Mouse (Mus musculus) kidney, embryonic 14.5 days (tissue): ENCODE data around the gene Gpr21. TPM values are rescaled to one million over a fixed set of nuclear protein-coding genes. Genes with fewer than 3 reads are reported as not detected.

Experiments used
- ATAC-seq: fragments of 200-750 bp; cut with Nextera tagmentation; 2 replicates; pipeline ENCODE4 v1.8.0; 2017; ENCODE audit warnings: moderate number of reproducible peaks, mild to moderate bottlenecking, moderate TSS enrichment, moderate library complexity; ENCODE audit not compliant: low FRiP score, low TSS enrichment
- H3K27ac ChIP-seq: fragments of 300-500 bp; sonication (generic); 2 replicates; pipeline ENCODE4 v1.5.1; 2014; ENCODE audit warnings: low read depth, mild to moderate bottlenecking, low read length, moderate library complexity, mixed read lengths
- H3K27me3 ChIP-seq: fragments of 300-500 bp; sonication (generic); 2 replicates; pipeline ENCODE4 v1.6.1; 2014; ENCODE audit warnings: mild to moderate bottlenecking, low read length; ENCODE audit not compliant: control insufficient read depth, insufficient read depth
- H3K36me3 ChIP-seq: fragments of 300-500 bp; sonication (generic); 2 replicates; pipeline ENCODE4 v1.6.1; 2014; ENCODE audit warnings: low read length, mixed read lengths; ENCODE audit not compliant: control insufficient read depth, insufficient read depth
- H3K4me1 ChIP-seq: fragments of 300-500 bp; sonication (generic); 2 replicates; pipeline ENCODE4 v1.6.1; 2014; ENCODE audit warnings: low read length, mixed read lengths; ENCODE audit not compliant: control insufficient read depth, insufficient read depth
- H3K4me2 ChIP-seq: fragments of 300-500 bp; sonication (generic); replicated peaks from 2 replicates; pipeline ENCODE4 v1.6.1; 2014; ENCODE audit warnings: low read depth, mild to moderate bottlenecking, low read length
- H3K4me3 ChIP-seq: fragments of 300-500 bp; sonication (generic); 2 replicates; pipeline ENCODE4 v1.5.1; 2014; ENCODE audit warnings: mild to moderate bottlenecking, low read length
- H3K9ac ChIP-seq: fragments of 300-500 bp; sonication (generic); 2 replicates; pipeline ENCODE4 v1.6.1; 2014; ENCODE audit warnings: low read depth, mild to moderate bottlenecking, low read length, moderate library complexity
- H3K9me3 ChIP-seq: fragments of 300-500 bp; sonication (generic); 2 replicates; pipeline ENCODE4 v1.6.1; 2016; ENCODE audit warnings: low read length; ENCODE audit not compliant: control insufficient read depth
- WGBS: fragments of 180-500 bp; shearing (Covaris S2); extraction: QIAGEN DNeasy Blood & Tissue Kit; methylation state at CpG from one replicate; pipeline ENCODE4 v1.1.7; 2014; 5-methylcytosine and 5-hydroxymethylcytosine counted together
- polyA plus RNA-seq: library from polyadenylated mRNA; unstranded; fragments of >200 nt; fragmentation: Nextera tagmentation; extraction: Ambion mirVana; gene quantifications from 2 replicates; pipeline ENCODE4 v1.2.1, GENCODE M21; 2014

The Gpr21 gene
- polyA plus RNA-seq, 1 experiment from 2014 or later = 2.7 TPM

DNA sequence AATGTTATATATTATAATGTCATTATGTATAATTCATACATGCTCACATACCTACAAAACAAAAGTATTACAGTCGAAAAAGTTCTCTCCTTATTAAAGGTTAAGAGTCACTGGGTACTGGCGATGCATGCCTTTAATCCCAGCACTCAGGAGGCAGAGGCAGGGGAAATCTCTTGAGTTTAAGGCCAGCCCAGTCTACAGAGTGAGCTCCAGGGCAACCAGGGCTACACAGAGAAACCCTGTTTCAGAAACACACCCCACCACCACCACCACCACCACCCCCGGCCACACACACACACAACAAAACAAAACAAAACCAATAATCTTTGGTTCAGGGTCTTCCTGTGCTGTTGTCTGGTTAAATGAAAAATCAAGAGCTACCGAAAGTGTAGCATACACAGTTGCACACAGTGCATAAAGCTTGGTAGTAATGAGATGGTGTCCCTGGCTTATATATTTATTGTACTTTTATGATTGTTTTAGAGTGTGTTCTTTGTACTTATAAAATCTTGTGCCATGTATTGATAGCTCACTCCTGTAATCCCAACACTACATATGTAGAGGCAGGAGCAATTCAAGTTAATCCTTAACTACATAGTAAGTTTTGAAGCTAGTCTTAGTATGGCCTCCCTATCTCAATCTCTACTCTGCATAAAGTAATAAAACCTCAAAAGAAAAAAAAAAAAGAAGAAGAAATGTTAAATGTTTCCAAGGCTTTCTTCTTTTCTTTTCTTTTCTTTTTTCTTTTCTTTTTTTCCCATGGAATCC is 4.8 kb upstream of the Gpr21 start:
- no peak overlapping the region for H3K4me2 ChIP-seq
- WGBS = 94% methylated on average over 4 of the region's 4 CpGs
- no peak overlapping the region for H3K4me3 ChIP-seq
- H3K9ac ChIP-seq = no peak overlapping the region
- no peaks in the 10 kb centered on the region for H3K4me1 ChIP-seq
- no peaks in the 10 kb centered on the region for H3K27me3 ChIP-seq
- H3K36me3 ChIP-seq = peaks cover 34% of the 10 kb centered on the region
- ATAC-seq = no peak
- no peak overlapping the region for H3K27ac ChIP-seq
- no peaks in the 10 kb centered on the region for H3K9me3 ChIP-seq

GRCm38 (mm10) chr2:37516922-37517462 is 860 bp downstream of the Gpr21 start:
- no peaks in the 10 kb centered on the region for H3K9me3 ChIP-seq
- no peak for ATAC-seq
- 32% methylated on average over 4 of the region's 4 CpGs for WGBS
- no peak overlapping the region for H3K27ac ChIP-seq
- H3K4me3 ChIP-seq = no peak overlapping the region; the same call in 1 of the 2 replicates
- no peaks in the 10 kb centered on the region for H3K27me3 ChIP-seq
- peaks cover 20% of the 10 kb centered on the region for H3K36me3 ChIP-seq
- H3K4me1 ChIP-seq = no peaks in the 10 kb centered on the region
- no peak overlapping the region for H3K4me2 ChIP-seq
- H3K9ac ChIP-seq = no peak overlapping the region

DNA sequence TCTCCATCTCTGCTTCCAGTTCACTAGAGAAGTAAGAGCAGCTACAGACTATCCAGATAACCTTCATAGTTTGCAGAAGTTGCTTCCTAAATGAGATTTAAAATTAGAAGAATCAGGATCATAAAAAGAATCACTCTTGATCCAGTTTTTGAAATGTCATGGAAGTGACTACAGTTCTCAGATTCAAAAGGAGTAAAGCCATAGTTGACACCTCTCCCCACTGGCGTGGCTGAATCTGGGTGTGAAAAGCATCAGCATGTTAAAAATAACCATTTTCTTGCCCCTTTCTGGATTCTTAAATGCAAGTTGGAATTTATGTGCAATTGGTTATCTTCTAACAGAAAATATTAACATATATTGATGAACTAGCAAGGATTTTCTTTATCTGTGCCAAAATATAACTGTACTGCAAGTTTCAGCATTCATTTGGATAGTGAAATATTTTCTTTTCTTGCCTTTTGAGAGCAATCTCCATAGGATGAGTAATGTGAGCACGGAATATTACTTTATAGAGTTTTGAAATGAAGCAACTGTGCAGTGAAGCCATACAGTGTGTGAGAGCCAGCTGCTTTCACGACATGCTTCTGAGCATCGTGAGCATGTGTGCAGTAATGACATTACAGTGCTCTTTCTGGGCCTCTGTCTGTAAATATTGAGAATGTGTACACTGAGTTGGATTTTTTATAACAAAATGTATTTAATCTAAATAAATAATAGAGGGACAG is 2.6 kb downstream of the Gpr21 start:
- 90% methylated on average over 4 of the region's 4 CpGs for WGBS
- H3K27ac ChIP-seq = no peak overlapping the region
- no peak overlapping the region for H3K9ac ChIP-seq
- no peak overlapping the region for H3K4me3 ChIP-seq
- H3K9me3 ChIP-seq = no peaks in the 10 kb centered on the region
- no peak for ATAC-seq
- no peaks in the 10 kb centered on the region for H3K27me3 ChIP-seq
- no peak overlapping the region for H3K4me2 ChIP-seq
- H3K36me3 ChIP-seq = peaks cover 10% of the 10 kb centered on the region; the same call in 1 of the 2 replicates
- no peaks in the 10 kb centered on the region for H3K4me1 ChIP-seq

DNA sequence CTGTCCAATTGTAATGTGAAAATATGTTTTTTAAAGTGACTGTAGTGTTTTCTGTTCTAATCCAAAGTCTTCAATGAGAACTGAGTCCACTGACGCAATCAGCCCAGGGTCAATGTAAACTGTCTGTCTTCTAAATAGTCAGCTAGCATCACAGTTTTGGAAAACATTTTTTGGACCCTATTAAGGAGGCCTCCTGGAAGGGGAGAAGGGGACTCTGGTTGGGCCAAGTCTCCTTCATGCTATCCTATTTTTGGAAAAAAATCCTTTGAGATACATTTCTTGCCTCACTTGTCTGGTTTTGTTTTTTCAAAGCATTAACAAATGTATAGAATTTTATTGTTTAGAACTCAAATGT is 3.1 kb downstream of the Gpr21 start:
- no peaks in the 10 kb centered on the region for H3K4me1 ChIP-seq
- H3K4me3 ChIP-seq = no peak overlapping the region
- H3K36me3 ChIP-seq = peaks cover 10% of the 10 kb centered on the region; the same call in 1 of the 2 replicates
- no peaks in the 10 kb centered on the region for H3K9me3 ChIP-seq
- no peaks in the 10 kb centered on the region for H3K27me3 ChIP-seq
- no peak overlapping the region for H3K4me2 ChIP-seq
- 90% methylated on average over 1 of the region's 1 CpGs for WGBS
- no peak for ATAC-seq
- H3K27ac ChIP-seq = no peak overlapping the region
- no peak overlapping the region for H3K9ac ChIP-seq

- no peaks in the 10 kb centered on the region for H3K9me3 ChIP-seq
- H3K4me3 ChIP-seq = no peak overlapping the region
- no peaks in the 10 kb centered on the region for H3K4me1 ChIP-seq
- H3K4me2 ChIP-seq = no peak overlapping the region
- peaks cover 4% of the 10 kb centered on the region; the same call in 1 of the 2 replicates for H3K36me3 ChIP-seq
- H3K27ac ChIP-seq = no peak overlapping the region
- H3K27me3 ChIP-seq = no peaks in the 10 kb centered on the region
- no peak overlapping the region for H3K9ac ChIP-seq
- no peak for ATAC-seq
These were observed 11.5 kb downstream of the Gpr21 start for GRCm38 (mm10) chr2:37527587-37527986.

DNA sequence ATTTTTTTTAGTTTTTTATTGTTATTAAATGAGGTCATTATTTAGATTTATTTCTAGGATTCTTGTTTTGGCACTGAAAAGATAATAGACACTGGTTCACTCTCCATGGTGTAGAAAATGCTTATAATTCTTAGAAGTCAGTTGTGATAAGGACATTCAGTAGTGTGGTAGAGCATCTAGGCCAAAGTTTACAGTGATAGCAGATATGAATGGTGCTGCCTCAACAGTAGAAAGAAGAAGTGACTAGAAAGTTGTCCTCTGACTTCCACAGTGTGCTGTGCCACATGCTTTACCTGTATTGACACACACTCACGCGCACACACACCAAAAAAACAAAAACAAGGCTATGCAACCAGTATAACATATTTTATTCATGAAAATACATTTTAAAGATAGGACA is 13.3 kb downstream of the Gpr21 start:
- peaks cover 19% of the 10 kb centered on the region; the same call in 1 of the 2 replicates for H3K36me3 ChIP-seq

GRCm38 (mm10) chr2:37530766-37531165 is 14.6 kb downstream of the Gpr21 start:
- 90% methylated on average over 1 of the region's 1 CpGs for WGBS

More for the DNA sequence above, 13.3 kb downstream of the Gpr21 start:
- H3K9ac ChIP-seq = no peak overlapping the region
- H3K27ac ChIP-seq = no peak overlapping the region
- no peak overlapping the region for H3K4me3 ChIP-seq
- no peaks in the 10 kb centered on the region for H3K27me3 ChIP-seq
- 96% methylated on average over 2 of the region's 2 CpGs for WGBS
- no peaks in the 10 kb centered on the region for H3K4me1 ChIP-seq
- no peak overlapping the region for H3K4me2 ChIP-seq
- no peak for ATAC-seq
- no peaks in the 10 kb centered on the region for H3K9me3 ChIP-seq

DNA sequence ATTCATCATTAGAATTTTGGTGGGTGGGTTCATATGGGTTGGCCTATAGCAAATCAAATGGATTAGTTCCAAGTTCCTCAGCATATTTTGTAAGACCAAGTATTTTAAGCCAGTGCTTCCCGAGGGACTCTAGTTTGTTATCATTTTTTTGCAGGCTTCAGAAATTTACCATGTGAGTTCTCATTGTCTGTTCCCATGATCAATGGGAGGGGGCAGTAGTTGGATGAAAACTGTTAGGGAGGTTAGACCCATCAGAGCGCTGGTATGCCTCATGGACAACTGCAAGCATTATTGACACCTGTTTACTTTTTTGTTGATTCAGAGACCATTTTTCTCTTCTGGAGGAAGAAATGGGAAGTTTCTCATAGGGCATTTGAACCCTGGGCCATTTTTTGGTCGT is 15.5 kb downstream of the Gpr21 start:
- Histone ChIP-seq H3K9me3 (no peaks in the 10 kb centered on the region), H3K27ac (no peak overlapping the region), H3K4me1 (no peaks in the 10 kb centered on the region), H3K36me3 (peaks cover 37% of the 10 kb centered on the region), H3K9ac (no peak overlapping the region), H3K27me3 (no peaks in the 10 kb centered on the region), H3K4me2 (no peak overlapping the region), H3K4me3 (no peak overlapping the region)
- WGBS = 83% methylated on average over 3 of the region's 3 CpGs
- no peak for ATAC-seq

More at GRCm38 (mm10) chr2:37530766-37531165, 14.6 kb downstream of the Gpr21 start:
- no peaks in the 10 kb centered on the region for H3K9me3 ChIP-seq
- H3K4me2 ChIP-seq = no peak overlapping the region
- no peak overlapping the region for H3K4me3 ChIP-seq
- no peaks in the 10 kb centered on the region for H3K4me1 ChIP-seq
- H3K36me3 ChIP-seq = peaks cover 32% of the 10 kb centered on the region
- no peak overlapping the region for H3K27ac ChIP-seq
- ATAC-seq = no peak
- H3K9ac ChIP-seq = no peak overlapping the region
- no peaks in the 10 kb centered on the region for H3K27me3 ChIP-seq
